Mouse (Mus musculus): ENCODE measurements around the gene Mrpl58.

Gene Mrpl58

DNA sequence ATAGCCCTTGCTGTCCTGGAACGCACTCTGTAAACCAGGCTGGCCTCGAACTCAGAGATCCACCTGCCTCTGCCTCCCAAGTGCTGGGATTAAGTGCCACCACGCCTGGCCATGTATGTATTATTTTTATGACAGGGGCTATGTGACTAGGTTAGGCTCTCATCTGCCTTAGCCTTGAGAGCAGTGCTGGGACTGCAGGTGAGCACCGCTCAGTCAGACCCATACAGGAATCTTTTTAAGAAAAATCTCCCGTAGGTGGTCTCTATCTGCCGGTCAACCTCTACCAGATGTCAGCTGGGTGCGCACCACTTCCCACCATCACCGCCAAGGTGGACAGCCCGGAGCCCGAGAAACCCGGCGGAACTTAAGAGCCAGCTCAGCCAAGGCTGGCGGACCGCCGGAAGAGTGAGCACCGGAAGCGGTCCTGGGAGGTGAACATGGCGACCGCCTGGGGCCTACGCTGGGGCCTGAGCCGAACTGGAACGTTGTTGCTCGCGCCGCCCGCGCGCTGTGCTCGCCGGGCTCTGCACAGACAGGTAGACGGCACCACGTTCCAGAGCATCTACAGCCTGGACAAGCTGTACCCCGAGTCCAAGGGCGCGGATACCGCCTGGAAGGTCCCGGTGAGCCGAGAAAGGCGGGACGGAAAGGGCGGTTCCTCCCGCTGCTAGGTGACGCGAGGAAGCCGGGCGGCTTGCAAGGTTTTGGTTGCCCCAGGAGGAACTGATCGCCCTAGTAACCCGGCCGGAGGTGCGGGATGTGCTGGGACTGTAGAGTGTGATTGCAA lies at the start of gene Mrpl58:
TSS of gene Mrpl58 (plus strand) at position 415 of the 787 bp plus-strand sequence.
- DNase-seq (ENCODE audit: low spot score in 2 of 2), result peak in 1 of 2 experiments; percentile 87

DNA sequence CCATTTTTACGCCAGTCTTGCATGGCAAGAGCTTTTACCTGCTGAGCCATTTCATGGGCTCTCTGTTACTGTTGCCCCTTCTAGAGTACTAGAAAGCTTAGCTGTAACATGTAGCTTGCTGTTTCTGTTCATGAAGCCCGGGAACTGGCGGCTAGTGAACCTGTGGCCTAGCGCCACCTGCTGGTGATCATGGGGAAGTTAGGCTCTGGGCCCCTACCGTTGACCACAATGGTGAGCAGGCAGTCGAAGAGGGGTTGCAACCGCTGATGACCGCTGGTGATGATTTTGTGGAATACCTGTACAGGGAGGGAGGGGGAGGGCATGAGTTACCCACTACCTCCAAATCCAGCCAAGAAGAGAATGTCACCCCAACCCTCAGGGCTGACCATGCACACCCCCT lies 49.4 kb upstream of the Mrpl58 start:
- DNase-seq (ENCODE audit: low spot score in 2 of 2), result peak in 1 of 2 experiments; percentile 47

GRCm38 (mm10) chr11:115358468-115358867 lies 45.1 kb upstream of the Mrpl58 start:
- peak in 1 of 2 experiments; percentile 79 for DNase-seq (ENCODE audit: low spot score in 2 of 2)

DNA sequence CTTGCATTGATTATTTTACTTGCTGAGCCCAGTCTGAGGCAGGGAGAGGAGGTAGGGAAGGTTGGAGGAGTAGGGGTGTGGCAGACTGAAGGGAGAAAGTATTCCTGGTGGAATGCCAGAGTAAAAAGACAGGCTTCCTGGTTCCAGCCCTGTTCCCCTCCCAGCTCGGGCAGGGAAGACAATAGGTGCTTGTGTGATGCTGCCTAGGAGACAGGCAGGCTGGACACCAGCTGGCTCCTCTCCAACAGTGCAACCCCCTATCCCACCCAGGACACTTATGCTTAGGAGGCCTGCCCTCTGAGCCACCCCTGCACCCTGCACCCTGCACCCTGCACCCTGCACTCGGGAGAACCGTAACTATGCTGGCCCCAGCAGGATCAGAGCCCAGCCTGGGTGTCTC lies 44.3 kb upstream of the Mrpl58 start:
- DNase-seq (ENCODE audit: low spot score in 2 of 2), result no peak

DNA sequence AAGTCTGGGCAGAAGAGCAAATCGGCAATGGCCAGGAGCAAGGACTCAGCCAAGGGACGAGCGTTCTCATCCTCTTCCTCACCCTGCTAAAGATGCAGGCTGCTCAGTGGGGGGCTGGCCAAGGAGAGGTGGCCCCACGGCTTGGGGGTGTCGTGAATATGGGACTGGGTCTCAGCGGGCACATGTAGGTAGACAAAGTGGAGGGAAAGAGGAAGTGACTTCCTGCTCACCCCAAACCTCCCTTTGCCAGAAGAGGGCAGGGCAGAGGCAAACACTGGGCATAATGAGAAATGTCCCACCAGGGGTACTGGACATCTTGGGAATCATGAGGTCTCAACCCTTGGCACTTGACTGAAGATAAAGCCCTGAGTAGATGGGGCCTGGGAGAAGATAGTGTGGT lies 43.8 kb upstream of the Mrpl58 start:
- DNase-seq (ENCODE audit: low spot score in 2 of 2), result no peak

DNA sequence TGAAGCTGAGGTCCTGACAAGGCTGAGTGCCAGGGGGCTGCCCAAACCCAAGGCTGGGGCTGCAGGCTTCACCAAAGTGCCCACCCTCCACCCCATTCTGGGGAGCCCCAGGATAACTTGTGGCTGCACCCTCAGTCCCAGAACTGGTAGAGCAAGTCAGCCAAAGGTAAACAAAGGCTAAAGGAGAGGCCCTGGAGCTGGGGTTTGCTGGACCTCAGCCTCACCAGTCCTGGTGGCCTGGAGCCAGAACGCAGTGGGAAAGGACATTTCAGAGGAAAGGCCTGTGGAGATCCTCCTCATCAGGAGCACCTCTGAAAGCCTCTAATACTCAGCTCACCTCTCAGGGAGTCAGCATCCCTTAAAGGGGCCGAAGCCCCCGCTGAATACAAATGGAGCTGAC lies 39.4 kb upstream of the Mrpl58 start:
- DNase-seq (ENCODE audit: low spot score in 2 of 2), result no peak

DNA sequence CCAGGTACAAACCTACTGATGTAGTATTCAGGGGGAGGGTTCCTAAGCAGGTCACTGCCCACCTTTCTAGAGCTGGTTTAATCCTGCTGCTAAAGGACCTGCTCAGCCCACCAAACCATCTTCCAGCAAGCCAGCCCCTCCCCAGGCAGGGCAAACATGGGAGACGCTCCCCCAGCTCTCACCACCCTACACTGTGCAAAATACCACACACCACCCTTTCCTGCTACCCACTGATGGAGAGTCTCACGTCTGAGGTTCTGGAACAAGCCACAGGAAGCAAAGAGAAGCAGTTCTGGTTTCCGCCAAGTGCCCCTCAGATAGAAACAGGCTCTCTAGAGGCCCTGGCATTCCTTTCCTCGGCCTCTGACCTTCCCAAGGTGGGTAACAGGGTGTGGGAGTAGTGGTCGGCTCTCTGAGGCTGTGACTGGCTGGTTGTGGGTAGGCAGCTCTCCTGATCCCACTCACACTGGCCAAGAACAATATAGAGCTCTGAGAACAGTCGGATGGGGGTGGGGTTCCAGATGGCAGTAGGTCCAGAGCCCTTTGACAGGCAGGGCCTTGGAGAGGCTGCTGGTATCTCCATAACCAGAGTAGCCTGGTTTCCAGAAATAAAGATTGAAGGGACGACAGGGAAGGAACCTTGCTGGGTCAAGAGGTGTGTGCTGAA lies 37.4 kb upstream of the Mrpl58 start:
- peak in 1 of 2 experiments; percentile 35 for DNase-seq (ENCODE audit: low spot score in 2 of 2)

- DNase-seq (ENCODE audit: low spot score in 2 of 2), result peak; percentile 44 to 67
Observed at GRCm38 (mm10) chr11:115366706-115367394, 36.7 kb upstream of the Mrpl58 start.

- DNase-seq (ENCODE audit: low spot score in 2 of 2), result peak; percentile 48 to 85
Observed at GRCm38 (mm10) chr11:115367395-115367944, 36.1 kb upstream of the Mrpl58 start, which contains the start of gene Hid1. Gene Hid1 (minus strand): TSS chr11:115367756.

DNA sequence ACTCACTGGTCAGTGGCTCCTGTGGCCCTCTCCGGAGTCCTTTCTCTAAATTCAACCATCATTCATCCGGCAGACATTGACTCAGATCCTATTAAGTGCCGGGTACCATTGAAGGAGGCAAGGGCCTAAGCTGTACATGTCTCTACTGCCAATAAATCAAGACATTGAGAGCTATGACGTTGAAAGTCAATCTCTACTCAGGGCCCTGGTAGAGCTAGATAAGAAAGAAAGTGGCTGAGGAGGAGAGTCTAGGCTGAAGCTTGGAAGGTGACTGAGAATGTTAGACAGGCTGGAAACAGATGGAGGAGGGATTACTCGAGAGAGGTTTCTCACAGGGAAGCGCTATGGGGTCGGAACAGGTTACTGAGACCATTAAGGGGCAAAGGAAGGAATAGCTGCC lies 33.2 kb upstream of the Mrpl58 start:
- no peak for DNase-seq (ENCODE audit: low spot score in 2 of 2)

DNA sequence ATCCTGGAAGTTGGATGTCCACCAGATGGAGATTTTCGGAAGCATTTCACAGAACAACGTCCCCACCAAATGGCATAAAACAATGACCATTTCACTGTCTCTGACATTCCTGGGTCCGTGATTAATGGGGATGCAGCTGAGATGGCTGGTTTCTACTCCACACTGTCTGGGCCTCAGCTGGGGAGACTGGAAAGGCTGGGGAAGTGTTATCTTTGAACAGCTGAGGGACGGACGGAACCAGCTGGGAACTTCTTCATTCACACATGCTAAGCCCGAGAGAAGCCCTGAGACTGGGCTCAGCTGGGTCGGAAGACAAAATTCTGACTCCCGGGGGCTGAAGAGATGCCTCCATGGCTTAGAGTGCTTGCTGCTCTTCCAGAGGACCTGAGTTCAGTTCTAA lies 32.2 kb upstream of the Mrpl58 start:
- no peak for DNase-seq (ENCODE audit: low spot score in 2 of 2)

GRCm38 (mm10) chr11:115372015-115372414 lies 31.5 kb upstream of the Mrpl58 start:
- no peak for DNase-seq (ENCODE audit: low spot score in 2 of 2)

- DNase-seq (ENCODE audit: low spot score in 2 of 2), result no peak
Observed at GRCm38 (mm10) chr11:115372737-115373136, 30.8 kb upstream of the Mrpl58 start.

DNA sequence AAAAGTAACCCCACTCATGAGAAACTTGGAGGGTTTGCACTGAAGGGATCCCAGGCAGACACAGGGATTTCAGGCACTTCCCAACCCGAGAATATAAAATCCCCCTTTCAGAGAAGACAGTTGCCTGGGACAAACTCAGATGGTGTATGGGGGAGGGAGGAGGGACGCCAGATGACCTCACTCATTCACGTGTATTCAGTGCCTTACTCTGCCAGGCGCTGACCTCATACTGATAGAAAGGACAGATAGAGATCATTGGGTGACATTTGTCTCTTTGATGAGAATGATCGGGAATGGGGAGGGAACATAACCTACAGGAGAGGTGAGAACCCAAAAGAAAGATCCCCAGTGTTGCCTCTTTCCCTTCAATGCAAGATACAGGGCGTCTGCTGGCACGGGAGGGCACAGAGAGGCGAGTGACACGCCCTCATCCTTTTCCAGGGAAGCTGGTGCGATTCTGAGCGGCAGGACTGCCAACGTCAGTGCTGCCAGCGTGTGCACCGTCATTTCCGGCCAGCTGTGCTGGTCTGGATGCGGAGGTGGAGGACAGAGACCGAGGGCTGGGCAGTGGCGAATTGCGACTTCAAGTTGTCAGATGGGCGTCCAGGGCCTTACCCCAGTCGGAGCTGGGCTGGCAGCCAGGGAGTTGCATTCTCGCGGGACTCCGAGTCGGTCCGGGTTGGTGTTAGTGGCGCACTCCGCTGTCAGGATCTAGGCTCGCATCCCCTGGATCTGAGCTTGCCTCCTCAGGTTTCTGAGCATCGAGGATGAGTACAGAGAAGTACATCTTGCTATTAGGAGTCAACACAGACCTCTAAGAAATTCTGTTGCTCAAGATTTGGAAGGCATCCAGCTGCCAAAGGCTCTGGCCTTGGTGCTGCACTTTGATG lies 29.5 kb upstream of the Mrpl58 start:
- peak; percentile 61 to 83 for DNase-seq (ENCODE audit: low spot score in 2 of 2)

GRCm38 (mm10) chr11:115374695-115375425 lies 28.7 kb upstream of the Mrpl58 start:
- peak in 1 of 2 experiments; percentile 56 for DNase-seq (ENCODE audit: low spot score in 2 of 2)

GRCm38 (mm10) chr11:115376722-115377121 lies 26.8 kb upstream of the Mrpl58 start:
- DNase-seq (ENCODE audit: low spot score in 2 of 2), result no peak

DNA sequence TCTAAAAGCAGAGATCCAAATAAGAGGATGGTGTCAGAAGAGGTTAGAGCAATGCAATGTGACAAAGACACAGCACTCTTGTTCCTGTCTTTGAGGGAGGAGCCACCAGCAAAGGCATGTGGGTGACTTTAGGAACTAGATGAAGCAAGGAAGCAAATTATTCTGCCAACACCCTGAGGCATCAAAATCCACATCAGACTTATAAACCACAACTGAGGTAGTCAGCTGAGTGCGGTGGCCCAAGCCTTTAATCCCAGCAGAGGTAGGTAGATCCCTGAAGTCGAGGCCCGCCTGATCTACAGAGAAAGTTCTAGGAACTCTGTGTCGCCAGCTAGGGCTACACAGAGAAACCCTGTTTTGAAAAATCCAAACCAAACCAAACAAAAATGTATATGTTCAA lies 26.3 kb upstream of the Mrpl58 start:
- DNase-seq (ENCODE audit: low spot score in 2 of 2), result no peak

DNA sequence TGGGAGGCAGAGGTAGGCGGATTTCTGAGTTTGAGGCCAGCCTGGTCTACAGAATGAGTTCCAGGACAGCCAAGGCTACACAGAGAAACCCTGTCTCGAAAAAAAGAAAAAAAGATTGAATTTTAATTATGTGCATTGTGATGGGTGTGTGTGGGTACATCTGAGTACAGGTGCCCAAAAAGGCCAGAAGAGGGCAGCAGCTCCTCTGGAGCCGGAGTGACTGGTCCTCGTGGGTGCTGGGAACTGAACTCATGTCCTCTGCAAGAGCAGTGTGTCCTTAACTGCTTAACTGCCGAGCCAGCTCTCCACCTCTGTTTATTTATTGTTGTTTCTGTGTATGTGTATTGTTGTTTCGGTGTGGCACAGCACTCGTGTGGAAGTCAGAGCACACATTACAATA lies 25.7 kb upstream of the Mrpl58 start:
- no peak for DNase-seq (ENCODE audit: low spot score in 2 of 2)

GRCm38 (mm10) chr11:115381276-115381675 lies 22.3 kb upstream of the Mrpl58 start:
- DNase-seq (ENCODE audit: low spot score in 2 of 2), result no peak

- peak in 1 of 2 experiments; percentile 88 for DNase-seq (ENCODE audit: low spot score in 2 of 2)
Observed at GRCm38 (mm10) chr11:115381743-115382539, 21.6 kb upstream of the Mrpl58 start, which contains the start of gene Cdr2l. Gene Cdr2l (plus strand): TSS chr11:115381916.

Measured in left cerebral cortex, adult 9 months (tissue).